Mouse (Mus musculus): ENCODE results near the gene Prom1. TPM values are rescaled to one million over a fixed set of nuclear protein-coding genes. Genes with fewer than 3 reads are reported as not detected.

Gene Prom1
- total RNA-seq (2023), result 10 to 100 TPM; 38.2 to 49.8 TPM

DNA sequence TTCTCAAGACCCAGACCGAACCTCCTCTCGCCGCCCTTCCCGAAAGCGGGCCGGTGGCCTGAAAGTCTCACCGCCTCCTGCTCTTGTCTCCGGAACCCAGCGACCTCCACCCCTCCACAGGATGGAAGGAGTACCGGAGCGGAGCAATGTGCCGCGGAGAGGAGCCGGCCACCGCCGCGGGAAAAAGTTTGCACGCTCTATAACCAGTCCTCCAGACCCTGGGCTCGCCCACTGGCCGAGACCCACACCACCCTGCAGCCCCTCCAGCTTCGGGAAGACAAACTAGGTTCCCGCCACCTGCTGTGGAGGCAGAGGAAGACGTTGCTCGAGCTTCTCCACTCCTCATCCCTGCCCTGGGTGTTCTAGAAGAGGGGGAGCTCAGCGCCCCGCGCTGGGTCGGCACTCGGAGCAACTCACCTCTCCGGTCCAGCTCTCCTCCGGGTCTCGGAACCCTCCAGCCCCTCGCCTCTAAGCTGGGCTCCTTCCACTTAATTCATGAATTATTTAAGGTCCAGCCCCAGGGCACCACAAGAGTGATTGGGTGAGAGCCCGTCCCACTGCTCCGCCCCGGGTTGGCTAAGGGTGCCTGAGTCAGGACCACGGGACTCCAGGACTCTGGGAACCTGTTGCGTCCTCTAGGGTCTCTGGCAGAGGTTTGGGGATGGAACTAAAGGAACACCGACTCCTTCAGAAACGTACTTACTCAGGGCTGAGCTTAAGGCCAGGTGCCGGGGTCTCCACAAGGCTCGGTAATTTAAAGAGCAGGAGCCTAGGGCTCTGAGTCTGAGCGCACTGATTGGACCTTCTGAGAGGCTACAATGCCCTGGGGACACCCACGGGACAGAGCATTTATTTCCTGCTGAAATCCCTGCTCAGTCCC lies at the start of gene Prom1:
Prom1 (minus strand) TSS at position 802 of the 880 bp plus-strand sequence.

GRCm38 (mm10) chr5:43981620-43982019 lies 120.2 kb downstream of the Prom1 start, which contains the start of gene Fgfbp1:
Gene Fgfbp1 (minus strand): TSS chr5:43981779.

Other genes with a start within 250 kb of the Prom1 start
- 1 to 10 TPM; 1.3 to 3.9 TPM for gene Cd38, start 233.5 kb downstream of the Prom1 start, total RNA-seq (2023)
- gene Gm7879, start 188.9 kb downstream of the Prom1 start, total RNA-seq (2023), result 10 to 100 TPM in 1 of 2 experiments, 1 to 10 TPM in 1; 7.9 to 10.9 TPM
- not detected for gene Fgfbp1, start 120.3 kb downstream of the Prom1 start, total RNA-seq (2023)
- 10 to 100 TPM; 48.1 to 52.3 TPM for gene Tapt1, start 124.6 kb upstream of the Prom1 start, total RNA-seq (2023)

Data from neutrophil, adult 59 days (primary cell).